Mouse (Mus musculus): ENCODE results near the gene Zfp874a. TPM values are rescaled to one million over a fixed set of nuclear protein-coding genes. Genes with fewer than 3 reads are reported as not detected.
"Not testable (repeated sequence)": the region's sequence is repeated elsewhere in the genome, so short reads cannot be mapped to it uniquely, and the experiment has no call there.

The Zfp874a gene
- polyA plus RNA-seq, 1 experiment = 1.3 TPM

- H3K27ac ChIP-seq (ENCODE audit: insufficient read depth, low read length) = no peak within 1 kb of the TSS
- peak within 1 kb of the TSS; percentile 71 for H3K4me3 ChIP-seq (ENCODE audit: extremely low read depth, insufficient read depth, insufficient read length)
- peak; percentile 11 to 36 for DNase-seq (ENCODE audit: low read depth in 1 of 2, low spot score in 2 of 2)
- no peaks in the 10 kb centered on the region for H3K36me3 ChIP-seq (ENCODE audit: control insufficient read depth, insufficient read depth, low read length)
- no peaks in the 10 kb centered on the region for H3K27me3 ChIP-seq (ENCODE audit: control insufficient read depth, insufficient read depth, low read length)
- H3K4me1 ChIP-seq (ENCODE audit: control insufficient read depth, insufficient read depth, insufficient read length) = no peaks in the 10 kb centered on the region
- WGBS = 2% methylated on average over 22 of the region's 22 CpGs
- TF ChIP-seq CTCF (IDR thresholded peaks at IDR 0.05; ENCODE audit: extremely low read depth, insufficient read depth, insufficient read length, insufficient replicate concordance) = no peak
- no peak for TF ChIP-seq POLR2A (IDR thresholded peaks at IDR 0.05; ENCODE audit: low read depth, low read length)
Measured at GRCm38 (mm10) chr13:67421207-67421857, 30.1 kb downstream of the Zfp874a start, which contains the start of gene Zfp459. TSS of gene Zfp459 (minus strand) at chr13:67421418.

- H3K4me3 ChIP-seq (ENCODE audit: extremely low read depth, insufficient read depth, insufficient read length) = peak overlapping the region; percentile 71
- TF ChIP-seq POLR2A (IDR thresholded peaks at IDR 0.05; ENCODE audit: low read depth, low read length) (no peak), CTCF (IDR thresholded peaks at IDR 0.05; ENCODE audit: extremely low read depth, insufficient read depth, insufficient read length, insufficient replicate concordance) (no peak)
- 43% methylated on average over 11 of the region's 11 CpGs for WGBS
- no peaks in the 10 kb centered on the region for H3K4me1 ChIP-seq (ENCODE audit: control insufficient read depth, insufficient read depth, insufficient read length)
- no peak overlapping the region for H3K27ac ChIP-seq (ENCODE audit: insufficient read depth, low read length)
- no peaks in the 10 kb centered on the region for H3K27me3 ChIP-seq (ENCODE audit: control insufficient read depth, insufficient read depth, low read length)
- DNase-seq (ENCODE audit: low read depth in 1 of 2, low spot score in 2 of 2) = no peak
- H3K36me3 ChIP-seq (ENCODE audit: control insufficient read depth, insufficient read depth, low read length) = no peaks in the 10 kb centered on the region
Measured at GRCm38 (mm10) chr13:67420558-67421206, 30.7 kb downstream of the Zfp874a start.

- H3K4me3 ChIP-seq (ENCODE audit: extremely low read depth, insufficient read depth, insufficient read length) = no peak overlapping the region
- H3K27ac ChIP-seq (ENCODE audit: insufficient read depth, low read length) = no peak overlapping the region
- WGBS = 92% methylated on average over 3 of the region's 3 CpGs
- no peaks in the 10 kb centered on the region for H3K36me3 ChIP-seq (ENCODE audit: control insufficient read depth, insufficient read depth, low read length)
- no peak for TF ChIP-seq CTCF (IDR thresholded peaks at IDR 0.05; ENCODE audit: extremely low read depth, insufficient read depth, insufficient read length, insufficient replicate concordance)
- H3K4me1 ChIP-seq (ENCODE audit: control insufficient read depth, insufficient read depth, insufficient read length) = no peaks in the 10 kb centered on the region
- DNase-seq (ENCODE audit: low read depth in 1 of 2, low spot score in 2 of 2) = no peak
- H3K27me3 ChIP-seq (ENCODE audit: control insufficient read depth, insufficient read depth, low read length) = no peaks in the 10 kb centered on the region
Measured at GRCm38 (mm10) chr13:67416811-67417210, 34.6 kb downstream of the Zfp874a start.

GRCm38 (mm10) chr13:67415759-67416158 lies 35.7 kb downstream of the Zfp874a start:
- no peak overlapping the region for H3K27ac ChIP-seq (ENCODE audit: insufficient read depth, low read length)
- H3K4me1 ChIP-seq (ENCODE audit: control insufficient read depth, insufficient read depth, insufficient read length) = no peaks in the 10 kb centered on the region
- H3K27me3 ChIP-seq (ENCODE audit: control insufficient read depth, insufficient read depth, low read length) = no peaks in the 10 kb centered on the region
- H3K36me3 ChIP-seq (ENCODE audit: control insufficient read depth, insufficient read depth, low read length) = no peaks in the 10 kb centered on the region
- no peak for TF ChIP-seq CTCF (IDR thresholded peaks at IDR 0.05; ENCODE audit: extremely low read depth, insufficient read depth, insufficient read length, insufficient replicate concordance)
- no peak for TF ChIP-seq POLR2A (IDR thresholded peaks at IDR 0.05; ENCODE audit: low read depth, low read length)
- H3K4me3 ChIP-seq (ENCODE audit: extremely low read depth, insufficient read depth, insufficient read length) = no peak overlapping the region
- DNase-seq (ENCODE audit: low read depth in 1 of 2, low spot score in 2 of 2) = no peak
- WGBS = 92% methylated on average over 6 of the region's 6 CpGs

GRCm38 (mm10) chr13:67413634-67414033 lies 37.8 kb downstream of the Zfp874a start:
- H3K27me3 ChIP-seq (ENCODE audit: control insufficient read depth, insufficient read depth, low read length); H3K27ac ChIP-seq (ENCODE audit: insufficient read depth, low read length); H3K4me1 ChIP-seq (ENCODE audit: control insufficient read depth, insufficient read depth, insufficient read length); H3K4me3 ChIP-seq (ENCODE audit: extremely low read depth, insufficient read depth, insufficient read length); H3K36me3 ChIP-seq (ENCODE audit: control insufficient read depth, insufficient read depth, low read length); DNase-seq (ENCODE audit: low read depth in 1 of 2, low spot score in 2 of 2): not testable (repeated sequence)
- WGBS = 76% methylated on average over 3 of the region's 3 CpGs

GRCm38 (mm10) chr13:67399183-67399903 lies 52.1 kb downstream of the Zfp874a start, which contains the start of gene Zfp429:
TSS of gene Zfp429 (minus strand) at chr13:67399819.
- TF ChIP-seq POLR2A (IDR thresholded peaks at IDR 0.05; ENCODE audit: low read depth, low read length) = peak; percentile 11; the same call in 1 of the 2 replicates
- not testable (repeated sequence) for H3K4me1 ChIP-seq (ENCODE audit: control insufficient read depth, insufficient read depth, insufficient read length); H3K27me3 ChIP-seq (ENCODE audit: control insufficient read depth, insufficient read depth, low read length); H3K36me3 ChIP-seq (ENCODE audit: control insufficient read depth, insufficient read depth, low read length)
- H3K27ac ChIP-seq (ENCODE audit: insufficient read depth, low read length) = peak within 1 kb of the TSS; percentile 56
- WGBS = 3% methylated on average over 16 of the region's 16 CpGs
- DNase-seq (ENCODE audit: low read depth in 1 of 2, low spot score in 2 of 2) = peak; percentile 57 to 75
- H3K4me3 ChIP-seq (ENCODE audit: extremely low read depth, insufficient read depth, insufficient read length) = peak within 1 kb of the TSS; percentile 65

GRCm38 (mm10) chr13:67376255-67376654 lies 75.2 kb downstream of the Zfp874a start:
- WGBS = 52% methylated on average over 3 of the region's 3 CpGs
- not testable (repeated sequence) for H3K36me3 ChIP-seq (ENCODE audit: control insufficient read depth, insufficient read depth, low read length); H3K27ac ChIP-seq (ENCODE audit: insufficient read depth, low read length); H3K27me3 ChIP-seq (ENCODE audit: control insufficient read depth, insufficient read depth, low read length); H3K4me3 ChIP-seq (ENCODE audit: extremely low read depth, insufficient read depth, insufficient read length); H3K4me1 ChIP-seq (ENCODE audit: control insufficient read depth, insufficient read depth, insufficient read length); DNase-seq (ENCODE audit: low read depth in 1 of 2, low spot score in 2 of 2)

- 13% methylated on average over 15 of the region's 15 CpGs for WGBS
- H3K36me3 ChIP-seq (ENCODE audit: control insufficient read depth, insufficient read depth, low read length); H3K27me3 ChIP-seq (ENCODE audit: control insufficient read depth, insufficient read depth, low read length); H3K4me1 ChIP-seq (ENCODE audit: control insufficient read depth, insufficient read depth, insufficient read length): not testable (repeated sequence)
- H3K27ac ChIP-seq (ENCODE audit: insufficient read depth, low read length) = peak within 1 kb of the TSS; percentile 82
- peak within 1 kb of the TSS; percentile 66 for H3K4me3 ChIP-seq (ENCODE audit: extremely low read depth, insufficient read depth, insufficient read length)
- DNase-seq (ENCODE audit: low read depth in 1 of 2, low spot score in 2 of 2) = peak; percentile 68 to 85
Measured at GRCm38 (mm10) chr13:67375050-67375911, 76.1 kb downstream of the Zfp874a start, which contains the start of the genes Gm28041 and Zfp456. TSS of gene Gm28041 (minus strand) at chr13:67375733. TSS of gene Zfp456 (minus strand) at chr13:67375810.

Measured in spleen, adult 2 months (tissue).